Mouse (Mus musculus): Measurements from ENCODE around the gene Defb41.

- TF ChIP-seq CTCF (IDR thresholded peaks at IDR 0.05; ENCODE audit: control insufficient read depth, insufficient read depth, insufficient read length) (no peak), USF1 (IDR thresholded peaks at IDR 0.05; ENCODE audit: low read depth) (no peak)
Measured at GRCm38 (mm10) chr1:18271095-18271494, 6.2 kb upstream of the Defb41 start.
